Mouse (Mus musculus): ENCODE measurements at regions not wholly inside any gene's neighbourhood (a gene's known extent, or its start where the extent isn't known, plus 50 kb on each side); places are given as distances from the start of the nearest gene placed in this dataset.

GRCm38 (mm10) chr12:39528121-39528520, 509.7 kb downstream of the Arl4a start:
- no peaks in the 10 kb centered on the region for H3K4me1 ChIP-seq (ENCODE audit: control insufficient read depth, insufficient read depth, low read length)
- no peaks in the 10 kb centered on the region for H3K27me3 ChIP-seq (replicated peaks; ENCODE audit: control insufficient read depth, insufficient read depth, low read length)
- no peak overlapping the region for H3K4me2 ChIP-seq (ENCODE audit: low read depth, low read length)
- H3K27ac ChIP-seq (replicated peaks; ENCODE audit: low read depth, low read length): no peak overlapping the region
- H3K4me3 ChIP-seq (ENCODE audit: low read depth, low read length): no peak overlapping the region
- ATAC-seq (ENCODE audit: low read depth) (no peak), DNase-seq (ENCODE audit: low spot score) (no peak)
- WGBS: 54% methylated on average over 4 of the region's 4 CpGs
- H3K9me3 ChIP-seq (ENCODE audit: control insufficient read depth, low read length): no peaks in the 10 kb centered on the region
- H3K36me3 ChIP-seq (ENCODE audit: control insufficient read depth, insufficient read depth, low read length): no peaks in the 10 kb centered on the region
- H3K9ac ChIP-seq (ENCODE audit: low read depth, low read length): no peak overlapping the region

- ATAC-seq (ENCODE audit: low read depth) (no peak), DNase-seq (ENCODE audit: low spot score) (no peak)
- no peaks in the 10 kb centered on the region for H3K9me3 ChIP-seq (ENCODE audit: control insufficient read depth, low read length)
- no peak overlapping the region for H3K4me2 ChIP-seq (ENCODE audit: low read depth, low read length)
- H3K9ac ChIP-seq (ENCODE audit: low read depth, low read length): no peak overlapping the region
- H3K27ac ChIP-seq (replicated peaks; ENCODE audit: low read depth, low read length): no peak overlapping the region
- no peaks in the 10 kb centered on the region for H3K4me1 ChIP-seq (ENCODE audit: control insufficient read depth, insufficient read depth, low read length)
- 72% methylated on average over 3 of the region's 3 CpGs for WGBS
- H3K4me3 ChIP-seq (ENCODE audit: low read depth, low read length): no peak overlapping the region
- no peaks in the 10 kb centered on the region for H3K36me3 ChIP-seq (ENCODE audit: control insufficient read depth, insufficient read depth, low read length)
- no peaks in the 10 kb centered on the region for H3K27me3 ChIP-seq (replicated peaks; ENCODE audit: control insufficient read depth, insufficient read depth, low read length)
These were observed 510.6 kb downstream of the Arl4a start for GRCm38 (mm10) chr12:39527216-39527600.

- H3K4me3 ChIP-seq (ENCODE audit: low read depth, low read length): no peak overlapping the region
- no peaks in the 10 kb centered on the region for H3K36me3 ChIP-seq (ENCODE audit: control insufficient read depth, insufficient read depth, low read length)
- no peak overlapping the region for H3K9ac ChIP-seq (ENCODE audit: low read depth, low read length)
- H3K4me2 ChIP-seq (ENCODE audit: low read depth, low read length): no peak overlapping the region
- 71% methylated on average over 6 of the region's 6 CpGs for WGBS
- no peaks in the 10 kb centered on the region for H3K9me3 ChIP-seq (ENCODE audit: control insufficient read depth, low read length)
- H3K27ac ChIP-seq (replicated peaks; ENCODE audit: low read depth, low read length): no peak overlapping the region
- ATAC-seq (ENCODE audit: low read depth): no peak
- no peaks in the 10 kb centered on the region for H3K27me3 ChIP-seq (replicated peaks; ENCODE audit: control insufficient read depth, insufficient read depth, low read length)
- no peak for DNase-seq (ENCODE audit: low spot score)
- H3K4me1 ChIP-seq (ENCODE audit: control insufficient read depth, insufficient read depth, low read length): no peaks in the 10 kb centered on the region
These were observed 511.1 kb downstream of the Arl4a start for GRCm38 (mm10) chr12:39526535-39527215.

GRCm38 (mm10) chr12:39515690-39516089, 522.1 kb downstream of the Arl4a start:
- Histone ChIP-seq H3K4me1 (ENCODE audit: control insufficient read depth, insufficient read depth, low read length) (no peaks in the 10 kb centered on the region), H3K36me3 (ENCODE audit: control insufficient read depth, insufficient read depth, low read length) (no peaks in the 10 kb centered on the region), H3K9ac (ENCODE audit: low read depth, low read length) (no peak overlapping the region), H3K27ac (replicated peaks; ENCODE audit: low read depth, low read length) (no peak overlapping the region), H3K4me3 (ENCODE audit: low read depth, low read length) (no peak overlapping the region), H3K9me3 (ENCODE audit: control insufficient read depth, low read length) (no peaks in the 10 kb centered on the region), H3K27me3 (replicated peaks; ENCODE audit: control insufficient read depth, insufficient read depth, low read length) (no peaks in the 10 kb centered on the region), H3K4me2 (ENCODE audit: low read depth, low read length) (no peak overlapping the region)
- no peak for DNase-seq (ENCODE audit: low spot score)
- 83% methylated on average over 4 of the region's 4 CpGs for WGBS
- ATAC-seq (ENCODE audit: low read depth): no peak

GRCm38 (mm10) chr12:39510855-39511254, 527.0 kb downstream of the Arl4a start:
- Histone ChIP-seq H3K4me2 (ENCODE audit: low read depth, low read length) (no peak overlapping the region), H3K27ac (replicated peaks; ENCODE audit: low read depth, low read length) (no peak overlapping the region), H3K9ac (ENCODE audit: low read depth, low read length) (no peak overlapping the region), H3K4me1 (ENCODE audit: control insufficient read depth, insufficient read depth, low read length) (no peaks in the 10 kb centered on the region), H3K9me3 (ENCODE audit: control insufficient read depth, low read length) (no peaks in the 10 kb centered on the region), H3K36me3 (ENCODE audit: control insufficient read depth, insufficient read depth, low read length) (no peaks in the 10 kb centered on the region), H3K27me3 (replicated peaks; ENCODE audit: control insufficient read depth, insufficient read depth, low read length) (no peaks in the 10 kb centered on the region), H3K4me3 (ENCODE audit: low read depth, low read length) (no peak overlapping the region)
- WGBS: 78% methylated on average over 5 of the region's 5 CpGs
- DNase-seq (ENCODE audit: low spot score) (no peak), ATAC-seq (ENCODE audit: low read depth) (no peak)

- WGBS: 17% methylated on average over 13 of the region's 13 CpGs
- Histone ChIP-seq H3K4me3 (ENCODE audit: low read depth, low read length) (no peak overlapping the region), H3K9me3 (ENCODE audit: control insufficient read depth, low read length) (no peaks in the 10 kb centered on the region), H3K36me3 (ENCODE audit: control insufficient read depth, insufficient read depth, low read length) (no peaks in the 10 kb centered on the region), H3K4me2 (ENCODE audit: low read depth, low read length) (peak overlapping the region; percentile 40; the same call in 1 of the 2 replicates), H3K27me3 (replicated peaks; ENCODE audit: control insufficient read depth, insufficient read depth, low read length) (no peaks in the 10 kb centered on the region), H3K9ac (ENCODE audit: low read depth, low read length) (no peak overlapping the region), H3K27ac (replicated peaks; ENCODE audit: low read depth, low read length) (no peak overlapping the region), H3K4me1 (ENCODE audit: control insufficient read depth, insufficient read depth, low read length) (no peaks in the 10 kb centered on the region)
- peak; percentile 95 for ATAC-seq (ENCODE audit: low read depth)
- DNase-seq (ENCODE audit: low spot score): peak; percentile 92
These were observed 527.6 kb downstream of the Arl4a start for GRCm38 (mm10) chr12:39510073-39510812.

GRCm38 (mm10) chr12:39496203-39496602, 541.6 kb downstream of the Arl4a start:
- Histone ChIP-seq H3K9ac (ENCODE audit: low read depth, low read length) (no peak overlapping the region), H3K27me3 (replicated peaks; ENCODE audit: control insufficient read depth, insufficient read depth, low read length) (no peaks in the 10 kb centered on the region), H3K36me3 (ENCODE audit: control insufficient read depth, insufficient read depth, low read length) (no peaks in the 10 kb centered on the region), H3K27ac (replicated peaks; ENCODE audit: low read depth, low read length) (no peak overlapping the region), H3K9me3 (ENCODE audit: control insufficient read depth, low read length) (no peaks in the 10 kb centered on the region), H3K4me1 (ENCODE audit: control insufficient read depth, insufficient read depth, low read length) (no peaks in the 10 kb centered on the region), H3K4me3 (ENCODE audit: low read depth, low read length) (no peak overlapping the region), H3K4me2 (ENCODE audit: low read depth, low read length) (no peak overlapping the region)
- WGBS: 40% methylated on average over 2 of the region's 2 CpGs
- DNase-seq (ENCODE audit: low spot score) (peak; percentile 36), ATAC-seq (ENCODE audit: low read depth) (no peak)

- H3K36me3 ChIP-seq (ENCODE audit: control insufficient read depth, insufficient read depth, low read length): no peaks in the 10 kb centered on the region
- DNase-seq (ENCODE audit: low spot score) (peak; percentile 47), ATAC-seq (ENCODE audit: low read depth) (no peak)
- H3K4me3 ChIP-seq (ENCODE audit: low read depth, low read length): no peak overlapping the region
- H3K4me2 ChIP-seq (ENCODE audit: low read depth, low read length): no peak overlapping the region
- 61% methylated on average over 6 of the region's 6 CpGs for WGBS
- no peak overlapping the region for H3K27ac ChIP-seq (replicated peaks; ENCODE audit: low read depth, low read length)
- H3K9me3 ChIP-seq (ENCODE audit: control insufficient read depth, low read length): no peaks in the 10 kb centered on the region
- no peak overlapping the region for H3K9ac ChIP-seq (ENCODE audit: low read depth, low read length)
- H3K27me3 ChIP-seq (replicated peaks; ENCODE audit: control insufficient read depth, insufficient read depth, low read length): no peaks in the 10 kb centered on the region
- H3K4me1 ChIP-seq (ENCODE audit: control insufficient read depth, insufficient read depth, low read length): no peaks in the 10 kb centered on the region
These were observed 544.1 kb downstream of the Arl4a start for GRCm38 (mm10) chr12:39493578-39494218.

Measured in embryonic facial prominence, embryonic 14.5 days (tissue).